ENCODE assay signal across 8 mouse cellular contexts in genomic region chr6:50220863-50221262, GRCm38 (mm10). TPM values are rescaled to one million over a fixed set of nuclear protein-coding genes. Genes with fewer than 3 reads are reported as not detected.
DNase-seq lines count a peak whose midpoint lies in the region; ATAC-seq and TF ChIP-seq lines count a peak whose summit lies in the region.

No protein-coding gene starts in this region.

- 48% methylated on average over 6 of the region's 6 CpGs for WGBS in heart, adult 2 months
- 42% methylated on average over 6 of the region's 6 CpGs for WGBS in heart, embryonic 12.5 days
- WGBS in midbrain, postnatal 0 days, result 51% methylated on average over 6 of the region's 6 CpGs
- 56% methylated on average over 6 of the region's 6 CpGs for WGBS in intestine, embryonic 16.5 days

- peak; percentile 21 to 55 for DNase-seq in heart, adult 2 months
- peak; percentile 5 to 14 for DNase-seq in urinary bladder, adult 18-20 months (ENCODE audit: low spot score in 2 of 2)
- no peak for DNase-seq in urinary bladder, postnatal 10 days (ENCODE audit: low spot score)
- DNase-seq in cerebellum, postnatal 10 days, result peak; percentile 58 to 64
- DNase-seq in induced T-regulatory cell, adult 2 months (ENCODE audit: low read depth), result peak; percentile 67
- DNase-seq in midbrain, postnatal 0 days (ENCODE audit: low spot score), result no peak

- no peaks in the 10 kb centered on the region for H3K36me3 ChIP-seq in heart, adult 2 months (ENCODE audit: control insufficient read depth, insufficient read depth, low read length)
- H3K36me3 ChIP-seq in heart, embryonic 12.5 days, result no peaks in the 10 kb centered on the region
- peaks cover 26% of the 10 kb centered on the region for H3K36me3 ChIP-seq in midbrain, postnatal 0 days (ENCODE audit: insufficient read depth, low read length)
- H3K36me3 ChIP-seq in intestine, embryonic 16.5 days (ENCODE audit: control insufficient read depth, insufficient read depth, low read length), result no peaks in the 10 kb centered on the region

- H3K4me1 ChIP-seq in heart, adult 2 months (ENCODE audit: control insufficient read depth, insufficient read depth, low read length), result no peaks in the 10 kb centered on the region
- H3K4me1 ChIP-seq in heart, embryonic 12.5 days (replicated peaks), result peaks cover 14% of the 10 kb centered on the region
- no peaks in the 10 kb centered on the region for H3K4me1 ChIP-seq in midbrain, postnatal 0 days (ENCODE audit: insufficient read depth, low read length)
- no peaks in the 10 kb centered on the region for H3K4me1 ChIP-seq in intestine, embryonic 16.5 days (ENCODE audit: control insufficient read depth, insufficient read depth, low read length)

- no peaks in the 10 kb centered on the region for H3K27me3 ChIP-seq in heart, adult 2 months (ENCODE audit: control insufficient read depth, insufficient read depth, low read length)
- H3K27me3 ChIP-seq in heart, embryonic 12.5 days (replicated peaks), result no peaks in the 10 kb centered on the region
- H3K27me3 ChIP-seq in midbrain, postnatal 0 days (ENCODE audit: insufficient read depth, low read length), result no peaks in the 10 kb centered on the region
- no peaks in the 10 kb centered on the region for H3K27me3 ChIP-seq in intestine, embryonic 16.5 days (replicated peaks; ENCODE audit: control insufficient read depth, insufficient read depth, low read length)

- no peak overlapping the region for H3K9ac ChIP-seq in heart, adult 2 months (ENCODE audit: low read depth, low read length)
- H3K9ac ChIP-seq in heart, embryonic 12.5 days, result no peak overlapping the region
- no peak overlapping the region for H3K9ac ChIP-seq in midbrain, postnatal 0 days (replicated peaks; ENCODE audit: low read length, poor library complexity, severe bottlenecking)
- H3K9ac ChIP-seq in intestine, embryonic 16.5 days (ENCODE audit: low read depth, low read length), result no peak overlapping the region

- H3K4me3 ChIP-seq in heart, adult 2 months, result no peak overlapping the region
- H3K4me3 ChIP-seq in heart, embryonic 12.5 days, result no peak overlapping the region
- no peak overlapping the region for H3K4me3 ChIP-seq in midbrain, postnatal 0 days (ENCODE audit: low read depth, low read length)
- H3K4me3 ChIP-seq in intestine, embryonic 16.5 days (ENCODE audit: low read length), result no peak overlapping the region

- H3K79me2 ChIP-seq in heart, adult 2 months (replicated peaks; ENCODE audit: control insufficient read depth, insufficient read depth, low read length), result no peaks in the 10 kb centered on the region

- intact Hi-C loops in heart, adult 2 months (cut with DNase I), result loop anchor here (5.0 kb wide), 1 partner anchor 109 kb away; the partner anchor contains the start of gene Mpp6

- TF ChIP-seq EP300 in heart, adult 2 months (IDR thresholded peaks at IDR 0.05; ENCODE audit: insufficient read depth, low read depth, low read length), result no peak

- TF ChIP-seq POLR2A in heart, adult 2 months (IDR thresholded peaks at IDR 0.05; ENCODE audit: insufficient read depth, low read depth, low read length), result no peak

- ATAC-seq in heart, embryonic 12.5 days (ENCODE audit: insufficient number of reproducible peaks, low FRiP score), result no peak
- ATAC-seq in midbrain, postnatal 0 days (ENCODE audit: low FRiP score), result no peak
- ATAC-seq in intestine, embryonic 16.5 days, result no peak

- no peak overlapping the region for H3K27ac ChIP-seq in heart, adult 2 months
- H3K27ac ChIP-seq in heart, embryonic 12.5 days (ENCODE audit: poor library complexity, severe bottlenecking), result no peak overlapping the region
- H3K27ac ChIP-seq in midbrain, postnatal 0 days (ENCODE audit: low read depth, low read length), result no peak overlapping the region
- H3K27ac ChIP-seq in intestine, embryonic 16.5 days (ENCODE audit: low read length), result no peak overlapping the region

- TF ChIP-seq CTCF in heart, adult 2 months (IDR thresholded peaks at IDR 0.05), result peak; percentile 80
- TF ChIP-seq CTCF in midbrain, postnatal 0 days (IDR thresholded peaks at IDR 0.05), result peak; percentile 67

- H3K4me2 ChIP-seq in heart, embryonic 12.5 days, result no peak overlapping the region
- H3K4me2 ChIP-seq in midbrain, postnatal 0 days (ENCODE audit: low read depth, low read length, poor library complexity, severe bottlenecking), result no peak overlapping the region
- no peak overlapping the region for H3K4me2 ChIP-seq in intestine, embryonic 16.5 days (ENCODE audit: low read depth, low read length)

- no peaks in the 10 kb centered on the region for H3K9me3 ChIP-seq in heart, embryonic 12.5 days (replicated peaks)
- H3K9me3 ChIP-seq in midbrain, postnatal 0 days (ENCODE audit: low read length), result no peaks in the 10 kb centered on the region
- H3K9me3 ChIP-seq in intestine, embryonic 16.5 days (ENCODE audit: control insufficient read depth, low read length), result no peaks in the 10 kb centered on the region

RNA-seq across cellular contexts. Expression of gene Gsdme, which starts 42.8 kb away (rescaled TPM):
- under 1 TPM; 0.29 to 0.32 TPM for total RNA-seq in heart, adult 2 months (2021)
- 0.41 and 0.56 TPM in 2 replicates for polyA plus RNA-seq in heart, adult 2 months (2012; rRNA removed)
- polyA plus RNA-seq in heart, embryonic 12.5 days (2016; fragmentation: Nextera tagmentation; extraction: Ambion mirVana), result 32.7 and 32.9 TPM in 2 replicates
- 22.7 and 25.8 TPM in 2 replicates for total RNA-seq in midbrain, postnatal 0 days (2014; rRNA removed)
- polyA plus RNA-seq in midbrain, postnatal 0 days (2015; fragmentation: Nextera tagmentation; extraction: Ambion mirVana), result 88.6 and 89.5 TPM in 2 replicates
- polyA plus RNA-seq in intestine, embryonic 16.5 days (2015; fragmentation: Nextera tagmentation; extraction: Ambion mirVana), result 27.4 and 27.8 TPM in 2 replicates

Comparison
In these comparisons a context has a peak if more than half of its experiments do, and no peak if none do; other contexts are left out.
1. DNase-seq: peak in heart, adult 2 months (2 of 2), urinary bladder, adult 18-20 months (2 of 2), cerebellum, postnatal 10 days (2 of 2) and induced T-regulatory cell, adult 2 months (single experiment); none in urinary bladder, postnatal 10 days (single experiment) and midbrain, postnatal 0 days (single experiment).
2. RNA of gene Gsdme, which starts 42.8 kb away (polyA plus RNA-seq): 88.6 to 89.5 TPM in midbrain, postnatal 0 days, 32.7 to 32.9 TPM in heart, embryonic 12.5 days and 27.4 to 27.8 TPM in intestine, embryonic 16.5 days; 0.41 to 0.56 TPM in heart, adult 2 months; every median in the first group is over 10 times any median in the second.